Mouse (Mus musculus): ENCODE measurements around the gene Abhd12b. TPM values are rescaled to one million over a fixed set of nuclear protein-coding genes. Genes with fewer than 3 reads are reported as not detected.
"Not testable (repeated sequence)": the region's sequence is repeated elsewhere in the genome, so short reads cannot be mapped to it uniquely, and the experiment has no call there.

The Abhd12b gene
- polyA plus RNA-seq, 1 experiment: not detected

GRCm38 (mm10) chr12:70136185-70136756 is 17.7 kb upstream of the Abhd12b start:
- H3K27ac ChIP-seq (ENCODE audit: insufficient read depth, low read length): no peak overlapping the region
- no peak overlapping the region for H3K4me3 ChIP-seq (ENCODE audit: insufficient read depth, low read length)
- no peak for TF ChIP-seq CTCF (IDR thresholded peaks at IDR 0.05; ENCODE audit: borderline replicate concordance, insufficient read depth, low read length)
- TF ChIP-seq POLR2A (IDR thresholded peaks at IDR 0.05; ENCODE audit: low read depth, low read length): no peak
- H3K4me1 ChIP-seq (ENCODE audit: control insufficient read depth, insufficient read depth, low read length): no peaks in the 10 kb centered on the region

GRCm38 (mm10) chr12:70137095-70137494 is 16.8 kb upstream of the Abhd12b start:
- Histone ChIP-seq H3K4me3 (ENCODE audit: insufficient read depth, low read length) (no peak overlapping the region), H3K27ac (ENCODE audit: insufficient read depth, low read length) (no peak overlapping the region), H3K4me1 (ENCODE audit: control insufficient read depth, insufficient read depth, low read length) (no peaks in the 10 kb centered on the region)
- TF ChIP-seq CTCF (IDR thresholded peaks at IDR 0.05; ENCODE audit: borderline replicate concordance, insufficient read depth, low read length): no peak

DNA sequence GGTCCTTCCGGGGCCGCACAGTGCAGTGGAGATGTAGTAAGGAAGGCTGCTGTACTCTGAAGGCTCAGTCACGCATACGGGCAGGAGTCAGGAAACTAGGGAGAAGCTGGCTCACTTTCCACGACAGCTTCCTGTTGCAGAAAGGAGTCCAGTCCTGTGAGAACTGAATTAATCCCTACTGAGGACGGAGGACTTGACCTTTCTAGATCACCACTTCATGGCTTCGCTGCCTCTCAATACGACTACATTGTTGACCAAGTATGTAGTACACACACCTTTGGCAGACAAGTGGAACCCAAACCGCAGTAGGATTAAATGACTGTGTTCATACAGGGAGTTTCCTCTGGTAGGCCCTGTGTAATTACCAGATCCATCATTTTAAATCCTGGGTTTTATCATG is 16.3 kb upstream of the Abhd12b start:
- Histone ChIP-seq H3K4me3 (ENCODE audit: insufficient read depth, low read length) (no peak overlapping the region), H3K27ac (ENCODE audit: insufficient read depth, low read length) (no peak overlapping the region), H3K4me1 (ENCODE audit: control insufficient read depth, insufficient read depth, low read length) (no peaks in the 10 kb centered on the region)
- no peak for TF ChIP-seq CTCF (IDR thresholded peaks at IDR 0.05; ENCODE audit: borderline replicate concordance, insufficient read depth, low read length)
- no peak for TF ChIP-seq POLR2A (IDR thresholded peaks at IDR 0.05; ENCODE audit: low read depth, low read length)

- Histone ChIP-seq H3K27ac (ENCODE audit: insufficient read depth, low read length) (no peak overlapping the region), H3K4me1 (ENCODE audit: control insufficient read depth, insufficient read depth, low read length) (no peaks in the 10 kb centered on the region), H3K4me3 (ENCODE audit: insufficient read depth, low read length) (no peak overlapping the region)
- TF ChIP-seq POLR2A (IDR thresholded peaks at IDR 0.05; ENCODE audit: low read depth, low read length) (no peak), CTCF (IDR thresholded peaks at IDR 0.05; ENCODE audit: borderline replicate concordance, insufficient read depth, low read length) (no peak)
Observed at GRCm38 (mm10) chr12:70139871-70140270, 14.1 kb upstream of the Abhd12b start.

- Histone ChIP-seq H3K27ac (ENCODE audit: insufficient read depth, low read length) (no peak overlapping the region), H3K4me3 (ENCODE audit: insufficient read depth, low read length) (no peak overlapping the region), H3K4me1 (ENCODE audit: control insufficient read depth, insufficient read depth, low read length) (no peaks in the 10 kb centered on the region)
- no peak for TF ChIP-seq POLR2A (IDR thresholded peaks at IDR 0.05; ENCODE audit: low read depth, low read length)
- no peak for TF ChIP-seq CTCF (IDR thresholded peaks at IDR 0.05; ENCODE audit: borderline replicate concordance, insufficient read depth, low read length)
Observed at GRCm38 (mm10) chr12:70140542-70140941, 13.4 kb upstream of the Abhd12b start.

GRCm38 (mm10) chr12:70140993-70141576 is 12.9 kb upstream of the Abhd12b start:
- H3K4me3 ChIP-seq (ENCODE audit: insufficient read depth, low read length): no peak overlapping the region
- TF ChIP-seq CTCF (IDR thresholded peaks at IDR 0.05; ENCODE audit: borderline replicate concordance, insufficient read depth, low read length) (no peak), POLR2A (IDR thresholded peaks at IDR 0.05; ENCODE audit: low read depth, low read length) (no peak)
- no peaks in the 10 kb centered on the region for H3K4me1 ChIP-seq (ENCODE audit: control insufficient read depth, insufficient read depth, low read length)
- H3K27ac ChIP-seq (ENCODE audit: insufficient read depth, low read length): no peak overlapping the region

DNA sequence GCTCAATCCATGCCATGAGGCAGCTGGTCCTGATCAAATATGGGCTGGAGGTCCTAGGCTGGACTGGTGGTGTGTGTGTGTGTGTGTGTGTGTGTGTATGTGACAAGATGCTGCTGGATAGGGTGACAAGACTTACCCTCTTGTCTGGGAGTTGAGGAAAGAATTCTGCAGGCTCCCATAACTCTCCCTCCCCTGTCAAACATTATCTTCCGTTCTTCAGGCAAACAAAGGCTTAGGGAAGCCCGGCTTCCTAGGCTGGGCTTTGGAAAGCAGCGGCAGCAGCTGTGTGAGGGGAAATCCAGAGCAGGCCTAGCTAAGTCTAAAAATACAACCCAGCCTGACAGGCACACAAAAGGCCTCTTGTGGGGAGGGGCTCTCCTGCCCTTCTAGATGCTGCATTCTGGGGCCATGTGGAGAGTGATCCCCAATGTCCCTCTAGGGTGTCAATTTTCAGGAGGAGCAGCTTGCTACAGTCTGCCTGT is 9.8 kb upstream of the Abhd12b start:
- not testable (repeated sequence) for H3K4me3 ChIP-seq (ENCODE audit: insufficient read depth, low read length); H3K27ac ChIP-seq (ENCODE audit: insufficient read depth, low read length); H3K4me1 ChIP-seq (ENCODE audit: control insufficient read depth, insufficient read depth, low read length)

DNA sequence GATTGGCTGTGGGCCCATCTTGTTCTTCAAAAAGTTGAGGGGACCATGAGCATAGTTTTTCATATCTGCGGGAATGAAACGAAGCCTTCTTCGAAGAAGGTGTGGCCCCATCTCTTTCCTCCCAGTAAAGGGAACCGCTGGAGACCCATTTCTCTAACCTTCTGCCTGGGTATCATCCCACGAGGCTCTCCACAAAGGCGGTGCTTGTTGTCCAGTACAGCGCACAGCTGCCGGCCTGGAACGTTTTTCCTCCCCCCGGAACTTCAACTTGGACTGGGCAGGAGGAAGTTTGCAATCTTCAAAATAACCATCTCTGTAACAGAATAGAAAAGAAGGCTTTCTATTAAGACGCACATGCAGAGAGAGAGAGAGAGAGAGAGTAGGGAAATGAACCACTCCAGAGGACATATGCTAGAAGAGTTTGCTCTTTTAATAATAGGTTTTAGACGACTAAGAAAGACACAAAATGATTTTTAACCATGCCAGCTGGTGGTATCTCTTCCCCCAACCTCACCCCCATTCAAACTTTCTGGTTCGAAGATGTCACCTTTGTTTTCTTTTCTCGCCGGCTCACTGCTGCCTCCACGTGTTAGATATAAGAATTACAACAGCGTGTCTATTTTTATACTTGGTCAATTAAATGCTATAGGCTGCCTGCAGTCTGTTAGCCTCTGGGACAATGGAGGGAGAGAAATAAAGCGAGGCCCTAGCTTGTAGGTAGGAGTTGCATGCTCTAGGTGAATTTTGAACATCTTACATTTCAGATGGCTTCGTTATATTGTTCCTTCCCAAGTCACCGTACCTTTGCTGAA is 9.1 kb upstream of the Abhd12b start:
- Histone ChIP-seq H3K4me3 (ENCODE audit: insufficient read depth, low read length) (no peak overlapping the region), H3K27ac (ENCODE audit: insufficient read depth, low read length) (no peak overlapping the region), H3K4me1 (ENCODE audit: control insufficient read depth, insufficient read depth, low read length) (no peaks in the 10 kb centered on the region; the same call in 1 of the 2 replicates)
- TF ChIP-seq CTCF (IDR thresholded peaks at IDR 0.05; ENCODE audit: borderline replicate concordance, insufficient read depth, low read length) (no peak), POLR2A (IDR thresholded peaks at IDR 0.05; ENCODE audit: low read depth, low read length) (no peak)

DNA sequence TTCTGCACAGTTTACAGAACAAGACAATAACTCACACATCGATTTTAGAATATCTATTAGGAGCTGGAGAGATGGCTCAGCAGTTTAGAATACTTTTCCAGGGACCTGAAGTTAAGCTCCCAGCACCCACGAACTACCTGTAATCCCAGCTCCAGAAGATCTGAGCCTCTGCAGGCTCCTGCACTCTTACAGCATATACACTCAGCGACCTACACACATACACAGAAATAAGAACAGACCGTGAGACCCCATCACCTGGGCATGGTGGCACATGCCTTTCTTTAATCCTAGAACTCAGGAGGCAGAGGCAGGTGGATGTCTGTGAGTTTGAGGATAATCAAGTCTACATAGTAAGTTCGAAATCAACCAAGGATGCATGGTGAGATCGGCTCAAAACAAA is 8.4 kb upstream of the Abhd12b start:
- Histone ChIP-seq H3K4me3 (ENCODE audit: insufficient read depth, low read length) (no peak overlapping the region), H3K4me1 (ENCODE audit: control insufficient read depth, insufficient read depth, low read length) (no peaks in the 10 kb centered on the region; the same call in 1 of the 2 replicates), H3K27ac (ENCODE audit: insufficient read depth, low read length) (no peak overlapping the region)
- TF ChIP-seq CTCF (IDR thresholded peaks at IDR 0.05; ENCODE audit: borderline replicate concordance, insufficient read depth, low read length) (no peak), POLR2A (IDR thresholded peaks at IDR 0.05; ENCODE audit: low read depth, low read length) (no peak)
